Mouse (Mus musculus): ENCODE measurements around the gene Bbs5. TPM values are rescaled to one million over a fixed set of nuclear protein-coding genes. Genes with fewer than 3 reads are reported as not detected.
A peak's percentile ranks its signal among the peaks of the same experiment; 100 is the strongest.

Gene Bbs5
- polyA plus RNA-seq (2014; fragmentation: Nextera tagmentation; extraction: Ambion mirVana) = 9.1 and 17.8 TPM in 2 replicates

DNA sequence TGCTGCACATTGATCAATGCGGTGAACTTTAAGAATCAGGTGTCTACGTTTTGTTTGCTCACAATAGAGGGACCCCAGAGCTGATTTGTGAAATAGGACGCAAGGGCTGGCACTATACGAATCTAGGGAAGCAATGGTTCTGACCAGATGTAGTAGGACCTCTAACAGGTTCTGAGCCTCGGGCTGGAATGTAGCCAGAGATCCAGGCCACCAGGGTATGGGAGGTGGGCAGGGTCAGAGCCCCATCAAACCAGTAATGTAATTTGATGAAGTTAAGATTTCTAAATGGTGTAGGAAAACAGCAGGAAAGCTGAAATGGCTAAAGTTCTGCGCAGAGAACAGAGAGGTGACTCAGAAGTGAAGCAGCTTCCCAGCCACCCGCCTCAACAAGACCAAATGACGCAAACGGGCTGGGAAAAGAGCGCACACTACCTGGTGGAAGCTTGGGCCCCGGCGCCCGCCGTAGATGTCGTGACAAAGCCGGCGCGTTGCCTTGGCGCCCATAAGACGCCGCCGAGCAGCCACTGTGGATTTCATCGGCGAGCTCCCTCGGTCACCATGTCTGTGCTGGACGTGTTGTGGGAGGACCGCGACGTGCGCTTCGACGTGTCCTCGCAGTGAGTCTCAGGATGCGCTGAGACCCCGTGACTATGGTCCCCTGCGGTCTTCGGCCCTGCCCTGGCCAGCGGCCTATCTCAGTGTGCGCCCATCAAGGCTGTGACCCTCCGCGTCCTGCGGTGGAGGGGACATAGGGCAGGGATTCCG, at the start of gene Bbs5:
Gene Bbs5 (plus strand): TSS at position 446 of the 765 bp plus-strand sequence.
- peak within 1 kb of the TSS; percentile 58 for H3K4me3 ChIP-seq (ENCODE audit: low read depth, low read length)
- H3K9ac ChIP-seq (ENCODE audit: low read length) = peak within 1 kb of the TSS; percentile 46
- H3K4me1 ChIP-seq (replicated peaks; ENCODE audit: control insufficient read depth, insufficient read depth, low read length) = peaks cover 6% of the 10 kb centered on the region; the same call in 1 of the 2 replicates
- no peaks in the 10 kb centered on the region for H3K27me3 ChIP-seq (replicated peaks; ENCODE audit: control insufficient read depth, insufficient read depth, low read length)
- 2% methylated on average over 43 of the region's 43 CpGs for WGBS
- no peak within 1 kb of the TSS for H3K27ac ChIP-seq (ENCODE audit: low read depth)
- H3K36me3 ChIP-seq (ENCODE audit: control insufficient read depth, insufficient read depth, low read length) = no peaks in the 10 kb centered on the region
- ATAC-seq (replicated peaks; ENCODE audit: low FRiP score, low TSS enrichment, low read depth) (peak; percentile 84), DNase-seq (ENCODE audit: low spot score) (peak; percentile 91)
- peak within 1 kb of the TSS; percentile 84 for H3K4me2 ChIP-seq (ENCODE audit: low read length)
- no peaks in the 10 kb centered on the region for H3K9me3 ChIP-seq (ENCODE audit: control insufficient read depth, low read length)

DNA sequence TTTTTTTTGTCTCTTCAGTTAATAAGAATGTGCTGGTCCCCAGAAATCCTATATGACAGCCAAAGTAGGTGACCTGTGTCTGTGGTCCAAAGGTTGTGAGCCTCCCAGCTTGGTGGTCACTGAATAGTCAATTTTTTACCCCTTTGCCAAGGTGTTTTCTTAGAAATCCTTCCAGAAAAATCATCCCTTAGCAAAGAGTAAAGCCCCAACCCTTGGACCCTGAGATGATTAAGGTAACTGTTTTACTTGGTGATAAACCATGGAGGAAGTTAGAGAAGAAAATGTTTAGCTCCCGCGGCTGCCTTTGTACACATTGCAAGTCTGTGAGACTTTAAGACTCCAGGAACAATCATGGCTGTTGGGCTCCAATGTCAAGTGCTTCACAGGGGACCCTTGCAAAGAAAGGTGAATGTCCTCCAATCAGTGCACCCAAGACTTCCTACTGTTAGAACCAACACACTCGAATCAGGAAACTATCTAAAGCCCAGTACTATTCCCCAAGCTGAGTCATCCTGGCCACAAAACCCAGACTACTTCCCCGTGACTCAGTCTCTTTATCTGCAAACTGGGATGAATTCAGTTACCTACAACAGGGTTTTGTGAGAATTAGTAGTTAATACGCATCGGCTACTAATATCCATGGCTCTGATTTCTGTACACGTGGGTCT, 43.1 kb upstream of the Bbs5 start:
- DNase-seq (ENCODE audit: low spot score) = no peak
- WGBS = 81% methylated on average over 7 of the region's 7 CpGs
- Histone ChIP-seq H3K9ac (ENCODE audit: low read length) (no peak overlapping the region), H3K4me2 (ENCODE audit: low read length) (no peak overlapping the region), H3K9me3 (ENCODE audit: control insufficient read depth, low read length) (no peaks in the 10 kb centered on the region), H3K27me3 (replicated peaks; ENCODE audit: control insufficient read depth, insufficient read depth, low read length) (no peaks in the 10 kb centered on the region), H3K27ac (ENCODE audit: low read depth) (no peak overlapping the region), H3K4me3 (ENCODE audit: low read depth, low read length) (no peak overlapping the region), H3K4me1 (replicated peaks; ENCODE audit: control insufficient read depth, insufficient read depth, low read length) (no peaks in the 10 kb centered on the region), H3K36me3 (ENCODE audit: control insufficient read depth, insufficient read depth, low read length) (no peaks in the 10 kb centered on the region)
- peak; percentile 36; the same call in 1 of the 2 replicates for ATAC-seq (replicated peaks; ENCODE audit: low FRiP score, low TSS enrichment, low read depth)

DNA sequence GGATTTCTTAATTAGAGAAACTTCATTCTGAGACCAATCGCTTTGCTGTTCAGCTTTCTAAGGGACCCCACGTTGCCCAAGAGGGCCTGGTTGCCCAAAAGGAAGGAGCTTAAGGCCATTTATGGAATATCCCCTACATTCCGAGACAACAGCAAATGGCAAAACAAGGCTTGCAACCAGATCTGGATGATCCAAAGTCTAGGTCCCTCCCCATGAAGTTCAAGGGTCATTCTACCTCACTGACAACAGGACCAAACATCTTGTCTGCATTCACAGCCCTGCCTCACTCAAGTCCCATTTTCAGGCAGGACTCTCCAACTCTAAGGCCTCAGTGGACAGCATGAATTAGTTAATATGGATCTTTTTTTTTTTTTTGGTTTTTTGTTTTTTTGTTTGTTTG, 40.4 kb upstream of the Bbs5 start:
- H3K4me3 ChIP-seq (ENCODE audit: low read depth, low read length) = no peak overlapping the region
- WGBS = 93% methylated on average over 3 of the region's 3 CpGs
- no peaks in the 10 kb centered on the region for H3K4me1 ChIP-seq (replicated peaks; ENCODE audit: control insufficient read depth, insufficient read depth, low read length)
- H3K27ac ChIP-seq (ENCODE audit: low read depth) = no peak overlapping the region
- H3K9me3 ChIP-seq (ENCODE audit: control insufficient read depth, low read length) = no peaks in the 10 kb centered on the region
- no peak overlapping the region for H3K9ac ChIP-seq (ENCODE audit: low read length)
- DNase-seq (ENCODE audit: low spot score) = no peak
- H3K4me2 ChIP-seq (ENCODE audit: low read length) = no peak overlapping the region
- no peaks in the 10 kb centered on the region for H3K36me3 ChIP-seq (ENCODE audit: control insufficient read depth, insufficient read depth, low read length)
- ATAC-seq (replicated peaks; ENCODE audit: low FRiP score, low TSS enrichment, low read depth) = no peak
- no peaks in the 10 kb centered on the region for H3K27me3 ChIP-seq (replicated peaks; ENCODE audit: control insufficient read depth, insufficient read depth, low read length)

DNA sequence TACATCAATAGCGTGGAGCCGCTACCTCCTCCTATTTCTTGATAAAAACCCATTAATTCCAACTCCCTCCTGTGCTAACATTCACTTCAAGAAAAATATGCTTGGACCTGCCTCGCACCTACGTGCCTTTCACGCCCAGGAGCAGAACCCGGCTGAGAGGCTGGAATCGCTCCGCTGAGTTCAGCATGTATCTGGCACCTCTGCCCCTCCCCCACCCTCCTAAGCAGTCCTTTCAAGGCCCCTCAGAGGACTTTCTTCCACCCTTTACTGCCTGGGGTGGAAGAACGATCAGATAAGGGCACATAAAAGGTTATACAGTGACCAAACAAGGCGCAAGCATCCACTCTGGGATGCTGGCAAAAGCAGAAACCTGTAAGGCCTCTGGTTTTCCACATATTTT, 34.7 kb upstream of the Bbs5 start:
- H3K9ac ChIP-seq (ENCODE audit: low read length) = no peak overlapping the region
- peak; percentile 63 for DNase-seq (ENCODE audit: low spot score)
- no peak overlapping the region for H3K4me3 ChIP-seq (ENCODE audit: low read depth, low read length)
- ATAC-seq (replicated peaks; ENCODE audit: low FRiP score, low TSS enrichment, low read depth) = peak; percentile 88
- 8% methylated on average over 10 of the region's 10 CpGs for WGBS
- H3K27ac ChIP-seq (ENCODE audit: low read depth) = no peak overlapping the region
- H3K27me3 ChIP-seq (replicated peaks; ENCODE audit: control insufficient read depth, insufficient read depth, low read length) = no peaks in the 10 kb centered on the region
- H3K4me2 ChIP-seq (ENCODE audit: low read length) = no peak overlapping the region
- no peaks in the 10 kb centered on the region for H3K4me1 ChIP-seq (replicated peaks; ENCODE audit: control insufficient read depth, insufficient read depth, low read length)
- no peaks in the 10 kb centered on the region for H3K9me3 ChIP-seq (ENCODE audit: control insufficient read depth, low read length)
- H3K36me3 ChIP-seq (ENCODE audit: control insufficient read depth, insufficient read depth, low read length) = no peaks in the 10 kb centered on the region

DNA sequence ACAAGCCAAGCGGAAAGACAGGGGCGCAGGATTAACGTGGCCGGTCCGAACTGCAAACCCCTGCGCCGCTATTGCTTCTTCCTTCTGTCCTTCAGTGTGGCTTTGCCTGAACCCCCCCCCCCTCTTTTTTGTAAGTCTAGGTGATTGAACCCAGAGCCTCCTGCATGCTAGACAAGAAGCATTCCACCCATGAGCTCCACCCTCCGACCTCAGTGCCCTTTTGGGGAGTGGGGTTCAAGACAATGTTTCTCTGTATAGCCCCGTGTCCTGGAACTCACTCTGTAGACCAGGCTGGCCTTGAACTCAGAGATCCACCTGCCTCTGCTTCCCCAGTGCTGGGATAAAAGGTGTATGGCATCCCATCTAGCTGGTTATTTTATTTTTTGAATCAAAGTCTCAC, 34.3 kb upstream of the Bbs5 start:
- no peaks in the 10 kb centered on the region for H3K4me1 ChIP-seq (replicated peaks; ENCODE audit: control insufficient read depth, insufficient read depth, low read length)

DNA sequence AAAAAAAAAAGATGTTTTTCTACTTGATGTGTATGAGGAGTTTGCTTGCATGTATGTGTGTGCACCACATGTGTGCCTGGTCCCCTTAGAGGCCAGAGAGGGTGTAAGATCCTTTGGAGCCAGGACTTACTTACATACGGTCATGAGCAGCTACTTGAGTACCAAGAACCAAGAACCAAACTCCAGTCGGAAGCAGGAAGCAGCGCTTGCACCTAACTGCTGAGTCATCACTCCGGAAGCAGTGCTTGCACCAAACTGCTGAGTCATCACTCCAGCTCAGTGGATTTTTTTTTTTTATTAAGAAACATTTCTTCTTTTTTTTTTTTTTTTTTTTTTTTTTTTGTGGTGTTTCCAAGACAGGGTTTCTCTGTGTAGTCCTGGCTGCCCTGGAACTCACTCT, 33.7 kb upstream of the Bbs5 start:
- 54% methylated on average over 4 of the region's 4 CpGs for WGBS
- H3K4me2 ChIP-seq (ENCODE audit: low read length) = no peak overlapping the region
- ATAC-seq (replicated peaks; ENCODE audit: low FRiP score, low TSS enrichment, low read depth) (no peak), DNase-seq (ENCODE audit: low spot score) (peak; percentile 55)
- no peaks in the 10 kb centered on the region for H3K27me3 ChIP-seq (replicated peaks; ENCODE audit: control insufficient read depth, insufficient read depth, low read length)
- H3K36me3 ChIP-seq (ENCODE audit: control insufficient read depth, insufficient read depth, low read length) = no peaks in the 10 kb centered on the region
- H3K4me1 ChIP-seq (replicated peaks; ENCODE audit: control insufficient read depth, insufficient read depth, low read length) = no peaks in the 10 kb centered on the region
- H3K4me3 ChIP-seq (ENCODE audit: low read depth, low read length) = no peak overlapping the region
- no peak overlapping the region for H3K27ac ChIP-seq (ENCODE audit: low read depth)
- no peaks in the 10 kb centered on the region for H3K9me3 ChIP-seq (ENCODE audit: control insufficient read depth, low read length)
- H3K9ac ChIP-seq (ENCODE audit: low read length) = no peak overlapping the region

More for the DNA sequence above, 34.3 kb upstream of the Bbs5 start:
- ATAC-seq (replicated peaks; ENCODE audit: low FRiP score, low TSS enrichment, low read depth) = peak; percentile 40
- H3K9me3 ChIP-seq (ENCODE audit: control insufficient read depth, low read length) = no peaks in the 10 kb centered on the region
- H3K4me2 ChIP-seq (ENCODE audit: low read length) = no peak overlapping the region
- H3K27ac ChIP-seq (ENCODE audit: low read depth) = no peak overlapping the region
- no peaks in the 10 kb centered on the region for H3K36me3 ChIP-seq (ENCODE audit: control insufficient read depth, insufficient read depth, low read length)
- no peaks in the 10 kb centered on the region for H3K27me3 ChIP-seq (replicated peaks; ENCODE audit: control insufficient read depth, insufficient read depth, low read length)
- no peak for DNase-seq (ENCODE audit: low spot score)
- 31% methylated on average over 9 of the region's 9 CpGs for WGBS
- no peak overlapping the region for H3K9ac ChIP-seq (ENCODE audit: low read length)
- H3K4me3 ChIP-seq (ENCODE audit: low read depth, low read length) = no peak overlapping the region

DNA sequence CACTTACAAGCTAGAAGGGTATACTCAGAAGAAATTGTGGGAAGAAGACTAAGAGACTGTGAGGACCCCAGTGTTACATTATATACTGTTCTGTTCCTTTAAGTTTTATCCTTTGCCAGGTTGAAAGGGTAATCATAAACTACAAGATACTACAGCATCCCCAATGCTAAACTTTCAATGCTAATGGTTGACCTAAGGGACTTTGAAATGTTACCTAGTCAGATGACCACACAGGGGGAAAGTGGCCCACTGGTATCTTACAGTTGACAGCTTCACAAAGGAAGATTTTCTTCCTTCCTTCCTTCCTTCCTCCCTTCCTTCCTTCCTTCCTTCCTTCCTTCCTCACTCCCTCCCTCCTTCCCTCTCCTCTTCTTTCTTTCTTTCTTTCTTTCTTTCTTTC, 28.6 kb upstream of the Bbs5 start:
- DNase-seq (ENCODE audit: low spot score) = no peak
- H3K4me2 ChIP-seq (ENCODE audit: low read length) = no peak overlapping the region
- no peaks in the 10 kb centered on the region for H3K4me1 ChIP-seq (replicated peaks; ENCODE audit: control insufficient read depth, insufficient read depth, low read length)
- H3K4me3 ChIP-seq (ENCODE audit: low read depth, low read length) = no peak overlapping the region
- no peaks in the 10 kb centered on the region for H3K27me3 ChIP-seq (replicated peaks; ENCODE audit: control insufficient read depth, insufficient read depth, low read length)
- H3K27ac ChIP-seq (ENCODE audit: low read depth) = no peak overlapping the region
- H3K9me3 ChIP-seq (ENCODE audit: control insufficient read depth, low read length) = no peaks in the 10 kb centered on the region
- H3K9ac ChIP-seq (ENCODE audit: low read length) = no peak overlapping the region
- no peak for ATAC-seq (replicated peaks; ENCODE audit: low FRiP score, low TSS enrichment, low read depth)
- H3K36me3 ChIP-seq (ENCODE audit: control insufficient read depth, insufficient read depth, low read length) = no peaks in the 10 kb centered on the region

DNA sequence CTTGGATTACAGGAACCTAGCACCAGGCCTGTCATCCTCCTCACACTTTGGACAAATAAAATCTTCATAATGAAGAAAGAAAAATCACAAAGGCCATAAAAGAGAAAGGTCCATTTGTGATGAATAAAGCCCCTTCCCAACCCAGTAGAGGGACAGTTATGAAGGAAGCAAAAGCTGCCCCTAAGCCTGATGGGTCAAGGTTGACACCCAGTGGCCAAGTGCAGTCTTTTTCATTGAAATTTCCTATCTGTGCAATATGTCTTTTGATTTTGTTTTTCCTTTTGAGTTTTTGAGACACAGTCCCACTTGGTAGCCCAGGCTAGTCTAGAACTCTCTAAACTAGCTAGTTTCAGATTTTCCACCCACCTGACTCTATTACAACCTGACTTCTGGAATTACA, 27.7 kb upstream of the Bbs5 start:
- Histone ChIP-seq H3K9me3 (ENCODE audit: control insufficient read depth, low read length) (no peaks in the 10 kb centered on the region), H3K9ac (ENCODE audit: low read length) (no peak overlapping the region), H3K4me2 (ENCODE audit: low read length) (no peak overlapping the region), H3K4me1 (replicated peaks; ENCODE audit: control insufficient read depth, insufficient read depth, low read length) (no peaks in the 10 kb centered on the region), H3K27ac (ENCODE audit: low read depth) (no peak overlapping the region), H3K4me3 (ENCODE audit: low read depth, low read length) (no peak overlapping the region), H3K27me3 (replicated peaks; ENCODE audit: control insufficient read depth, insufficient read depth, low read length) (no peaks in the 10 kb centered on the region), H3K36me3 (ENCODE audit: control insufficient read depth, insufficient read depth, low read length) (no peaks in the 10 kb centered on the region)
- ATAC-seq (replicated peaks; ENCODE audit: low FRiP score, low TSS enrichment, low read depth) (no peak), DNase-seq (ENCODE audit: low spot score) (no peak)

All from intestine, embryonic 14.5 days (tissue).